Mouse (Mus musculus) hindbrain, embryonic 10.5 days (tissue): ENCODE measurements around the gene Zkscan6. TPM values are rescaled to one million over a fixed set of nuclear protein-coding genes. Genes with fewer than 3 reads are reported as not detected.

Source experiments
- DNase-seq: peaks from one replicate; pipeline ENCODE4 v3.0.0-alpha.2; 2017; ENCODE audit warnings: low spot score
- H3K27ac ChIP-seq: fragments of 300-500 bp; sonication (generic); 2 replicates; pipeline ENCODE4 v1.5.1; 2016; ENCODE audit warnings: mild to moderate bottlenecking, moderate library complexity
- H3K27me3 ChIP-seq: fragments of 300-500 bp; sonication (generic); 2 replicates; pipeline ENCODE4 v1.6.1; 2016; ENCODE audit warnings: mild to moderate bottlenecking; ENCODE audit not compliant: poor library complexity, insufficient read depth, severe bottlenecking
- H3K36me3 ChIP-seq: fragments of 300-500 bp; sonication (generic); 2 replicates; pipeline ENCODE4 v1.6.1; 2016; ENCODE audit warnings: mild to moderate bottlenecking, moderate library complexity
- H3K4me1 ChIP-seq: fragments of 300-500 bp; sonication (generic); replicated peaks from 2 replicates; pipeline ENCODE4 v1.6.1; 2016; ENCODE audit warnings: mild to moderate bottlenecking
- H3K4me3 ChIP-seq: fragments of 300-500 bp; sonication (generic); 2 replicates; pipeline ENCODE4 v1.5.1; 2016; ENCODE audit warnings: mild to moderate bottlenecking, moderate library complexity
- H3K9me3 ChIP-seq: fragments of 300-500 bp; sonication (generic); 2 replicates; pipeline ENCODE4 v1.6.1; 2016; ENCODE audit warnings: mild to moderate bottlenecking, moderate library complexity
- WGBS: fragments of 180-500 bp; shearing (Covaris S2); methylation state at CpG from one replicate; pipeline ENCODE4 v1.1.7; 2016; 5-methylcytosine and 5-hydroxymethylcytosine counted together
- polyA plus RNA-seq: library from polyadenylated mRNA; unstranded; fragments of >200 nt; fragmentation: Nextera tagmentation; extraction: Ambion mirVana; gene quantifications from 2 replicates; pipeline ENCODE4 v1.2.1, GENCODE M21; 2016

Gene Zkscan6
- polyA plus RNA-seq = 11.8 and 13.6 TPM in 2 replicates

DNA sequence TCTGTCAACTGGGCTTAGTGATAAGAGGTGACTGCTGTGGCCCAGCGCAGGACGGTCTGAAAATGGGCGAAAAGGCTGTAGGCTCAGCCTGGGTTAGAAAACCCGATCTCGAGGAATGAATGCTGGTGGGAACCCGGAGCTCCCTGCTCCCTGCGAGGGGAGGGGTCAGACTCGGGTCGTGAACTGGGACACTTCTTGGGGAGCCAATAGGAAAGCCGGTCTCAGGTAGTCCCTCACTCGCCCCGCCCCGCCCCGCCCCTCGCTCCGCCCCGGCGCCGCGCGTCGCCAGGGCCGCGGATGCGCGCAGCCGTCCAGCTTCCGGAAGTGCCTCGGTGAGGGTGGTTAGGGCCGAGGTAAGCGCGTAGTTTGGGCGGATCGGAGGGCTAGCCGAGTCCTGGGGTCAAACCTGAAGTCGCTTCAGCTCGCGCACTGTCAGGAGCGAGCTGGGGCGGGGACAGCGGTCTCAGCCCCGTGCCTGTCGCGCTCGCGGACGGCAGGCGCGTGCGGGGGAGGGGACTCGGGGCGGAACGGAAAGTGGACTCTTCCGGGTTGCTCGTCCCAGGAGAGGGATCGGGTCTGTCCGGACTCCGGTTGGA lies at the start of gene Zkscan6:
Gene Zkscan6, plus strand, starts transcription at position 267 of the 596 bp plus-strand sequence.
- WGBS = under 1% methylated on average over 58 of the region's 58 CpGs
- H3K4me3 ChIP-seq = peak within 1 kb of the TSS; percentile 80

GRCm38 (mm10) chr11:65759350-65759749 lies 47.6 kb upstream of the Zkscan6 start:
- no peaks in the 10 kb centered on the region for H3K4me1 ChIP-seq
- WGBS = 86% methylated on average over 1 of the region's 1 CpGs
- no peaks in the 10 kb centered on the region for H3K27me3 ChIP-seq
- no peaks in the 10 kb centered on the region for H3K9me3 ChIP-seq
- H3K4me3 ChIP-seq = no peak overlapping the region
- H3K27ac ChIP-seq = no peak overlapping the region
- no peak for DNase-seq
- peaks cover 4% of the 10 kb centered on the region for H3K36me3 ChIP-seq

More for the DNA sequence above, at the start of gene Zkscan6:
- Histone ChIP-seq H3K27ac (peak within 1 kb of the TSS; percentile 92), H3K4me1 (peaks cover 21% of the 10 kb centered on the region), H3K9me3 (no peaks in the 10 kb centered on the region), H3K27me3 (no peaks in the 10 kb centered on the region), H3K36me3 (no peaks in the 10 kb centered on the region)
- DNase-seq = peak; percentile 97

GRCm38 (mm10) chr11:65760912-65761311 lies 46.1 kb upstream of the Zkscan6 start:
- no peaks in the 10 kb centered on the region for H3K36me3 ChIP-seq

DNA sequence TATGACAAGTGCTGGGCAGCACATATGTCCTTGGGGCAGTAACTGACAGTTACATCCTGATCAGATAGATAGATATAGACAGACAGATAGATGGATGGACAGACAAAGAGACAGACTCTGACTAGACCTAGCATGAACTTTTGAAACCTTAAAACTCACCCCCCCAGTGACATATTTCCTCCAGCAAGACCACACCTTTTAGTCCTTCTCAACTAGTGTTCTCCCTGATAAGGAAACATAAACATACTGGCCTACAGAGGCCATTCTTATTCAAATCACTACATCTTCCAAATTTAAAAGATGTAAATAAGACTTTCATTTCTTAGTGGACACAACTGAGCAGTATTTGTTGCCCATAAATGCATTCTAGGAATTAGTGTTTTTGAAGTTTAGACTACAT lies 38.5 kb upstream of the Zkscan6 start:
- no peak overlapping the region for H3K4me3 ChIP-seq
- no peak for DNase-seq
- H3K9me3 ChIP-seq = no peaks in the 10 kb centered on the region
- no peaks in the 10 kb centered on the region for H3K4me1 ChIP-seq
- H3K27ac ChIP-seq = no peak overlapping the region
- no peaks in the 10 kb centered on the region for H3K36me3 ChIP-seq
- H3K27me3 ChIP-seq = no peaks in the 10 kb centered on the region

More at GRCm38 (mm10) chr11:65760912-65761311, 46.1 kb upstream of the Zkscan6 start:
- Histone ChIP-seq H3K4me3 (no peak overlapping the region), H3K27me3 (no peaks in the 10 kb centered on the region), H3K9me3 (no peaks in the 10 kb centered on the region), H3K4me1 (no peaks in the 10 kb centered on the region), H3K27ac (no peak overlapping the region)
- DNase-seq = no peak
- WGBS = 95% methylated on average over 2 of the region's 2 CpGs

GRCm38 (mm10) chr11:65769990-65770389 lies 37.0 kb upstream of the Zkscan6 start:
- 87% methylated on average over 5 of the region's 5 CpGs for WGBS
- H3K4me1 ChIP-seq = no peaks in the 10 kb centered on the region
- H3K27ac ChIP-seq = no peak overlapping the region
- no peaks in the 10 kb centered on the region for H3K36me3 ChIP-seq
- no peak overlapping the region for H3K4me3 ChIP-seq
- H3K9me3 ChIP-seq = no peaks in the 10 kb centered on the region
- DNase-seq = no peak
- H3K27me3 ChIP-seq = no peaks in the 10 kb centered on the region

- DNase-seq = no peak
- H3K27ac ChIP-seq = no peak overlapping the region
- H3K36me3 ChIP-seq = no peaks in the 10 kb centered on the region
- H3K27me3 ChIP-seq = no peaks in the 10 kb centered on the region
- no peaks in the 10 kb centered on the region for H3K9me3 ChIP-seq
- no peaks in the 10 kb centered on the region for H3K4me1 ChIP-seq
- 91% methylated on average over 1 of the region's 1 CpGs for WGBS
- H3K4me3 ChIP-seq = no peak overlapping the region
These were observed 35.4 kb upstream of the Zkscan6 start for GRCm38 (mm10) chr11:65771546-65771945.

DNA sequence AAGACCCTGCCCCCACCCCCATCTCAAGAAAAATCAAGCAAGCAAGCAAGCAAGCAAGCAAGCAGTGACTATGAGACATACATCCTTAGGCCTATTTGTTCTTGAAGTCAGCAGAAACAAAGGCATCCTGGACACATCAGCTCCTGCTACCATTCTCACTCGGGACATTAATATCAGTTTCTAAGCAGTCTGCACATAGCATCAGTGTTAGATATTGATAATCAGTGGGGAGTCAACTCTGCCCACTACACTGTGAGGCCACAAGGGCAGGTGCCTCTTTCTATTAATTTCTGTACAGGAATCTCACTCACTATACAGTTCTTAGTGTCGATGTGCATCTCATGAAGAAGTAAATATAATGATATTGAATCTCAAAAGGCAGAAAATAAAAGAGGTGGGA lies 33.4 kb upstream of the Zkscan6 start:
- Histone ChIP-seq H3K4me3 (no peak overlapping the region), H3K4me1 (no peaks in the 10 kb centered on the region; the same call in 1 of the 2 replicates)
- 92% methylated on average over 2 of the region's 2 CpGs for WGBS

GRCm38 (mm10) chr11:65773946-65774656 lies 32.9 kb upstream of the Zkscan6 start:
- no peaks in the 10 kb centered on the region for H3K36me3 ChIP-seq
- WGBS = 84% methylated on average over 6 of the region's 6 CpGs
- no peaks in the 10 kb centered on the region; the same call in 1 of the 2 replicates for H3K4me1 ChIP-seq
- H3K27me3 ChIP-seq = no peaks in the 10 kb centered on the region
- no peak overlapping the region for H3K27ac ChIP-seq
- DNase-seq = no peak
- no peak overlapping the region for H3K4me3 ChIP-seq
- no peaks in the 10 kb centered on the region for H3K9me3 ChIP-seq

More for the DNA sequence above, 33.4 kb upstream of the Zkscan6 start:
- Histone ChIP-seq H3K27me3 (no peaks in the 10 kb centered on the region), H3K36me3 (no peaks in the 10 kb centered on the region), H3K27ac (no peak overlapping the region), H3K9me3 (no peaks in the 10 kb centered on the region)
- no peak for DNase-seq

- no peaks in the 10 kb centered on the region for H3K9me3 ChIP-seq
- no peak overlapping the region for H3K4me3 ChIP-seq
- H3K27me3 ChIP-seq = no peaks in the 10 kb centered on the region
- no peak overlapping the region for H3K27ac ChIP-seq
- no peak for DNase-seq
- H3K36me3 ChIP-seq = peaks cover 24% of the 10 kb centered on the region
- no peaks in the 10 kb centered on the region; the same call in 1 of the 2 replicates for H3K4me1 ChIP-seq
- WGBS = 67% methylated on average over 2 of the region's 2 CpGs
These were observed 29.9 kb upstream of the Zkscan6 start for GRCm38 (mm10) chr11:65776906-65777611.

GRCm38 (mm10) chr11:65777810-65778209 lies 29.2 kb upstream of the Zkscan6 start:
- H3K4me1 ChIP-seq = no peaks in the 10 kb centered on the region; the same call in 1 of the 2 replicates
- H3K27ac ChIP-seq = no peak overlapping the region
- no peaks in the 10 kb centered on the region for H3K27me3 ChIP-seq
- H3K36me3 ChIP-seq = peaks cover 24% of the 10 kb centered on the region
- no peak overlapping the region for H3K4me3 ChIP-seq
- no peak for DNase-seq
- 76% methylated on average over 5 of the region's 5 CpGs for WGBS
- H3K9me3 ChIP-seq = no peaks in the 10 kb centered on the region

- WGBS = 88% methylated on average over 1 of the region's 1 CpGs
- Histone ChIP-seq H3K4me3 (no peak overlapping the region), H3K9me3 (no peaks in the 10 kb centered on the region), H3K4me1 (no peaks in the 10 kb centered on the region; the same call in 1 of the 2 replicates), H3K27ac (no peak overlapping the region), H3K27me3 (no peaks in the 10 kb centered on the region), H3K36me3 (peaks cover 24% of the 10 kb centered on the region)
- DNase-seq = no peak
These were observed 27.9 kb upstream of the Zkscan6 start for GRCm38 (mm10) chr11:65779066-65779465.

GRCm38 (mm10) chr11:65779578-65779977 lies 27.4 kb upstream of the Zkscan6 start:
- WGBS = 95% methylated on average over 1 of the region's 1 CpGs
- no peak for DNase-seq
- Histone ChIP-seq H3K27me3 (no peaks in the 10 kb centered on the region), H3K27ac (no peak overlapping the region), H3K36me3 (peaks cover 24% of the 10 kb centered on the region), H3K4me3 (no peak overlapping the region), H3K9me3 (no peaks in the 10 kb centered on the region), H3K4me1 (no peaks in the 10 kb centered on the region; the same call in 1 of the 2 replicates)

DNA sequence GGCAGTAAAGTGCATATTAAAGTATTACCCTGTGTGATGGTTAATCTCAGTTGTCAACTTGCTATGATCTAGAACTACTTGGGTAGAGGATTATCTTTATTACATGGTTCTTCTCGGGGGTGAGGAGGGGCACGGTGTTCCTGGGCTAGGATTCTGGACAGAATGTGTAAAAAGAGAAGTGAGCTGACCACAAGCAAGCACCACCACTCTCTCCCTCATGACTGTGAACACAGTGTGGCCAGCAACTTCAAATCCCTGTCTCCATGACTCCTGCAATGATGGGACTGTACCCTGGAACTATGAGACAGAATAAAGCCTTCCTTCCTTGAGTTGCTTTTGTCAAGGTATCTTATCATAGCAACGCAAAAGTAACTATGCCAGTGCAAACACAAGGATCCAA lies 25.4 kb upstream of the Zkscan6 start:
- no peak overlapping the region for H3K4me3 ChIP-seq
- H3K36me3 ChIP-seq = peaks cover 28% of the 10 kb centered on the region
- no peak overlapping the region for H3K27ac ChIP-seq
- no peaks in the 10 kb centered on the region for H3K9me3 ChIP-seq
- DNase-seq = no peak
- no peaks in the 10 kb centered on the region for H3K27me3 ChIP-seq
- peaks cover 9% of the 10 kb centered on the region for H3K4me1 ChIP-seq
- 91% methylated on average over 3 of the region's 3 CpGs for WGBS
